Mouse (Mus musculus): Measurements from ENCODE around the gene Gm6525. TPM values are rescaled to one million over a fixed set of nuclear protein-coding genes. Genes with fewer than 3 reads are reported as not detected.

Gene Gm6525
- polyA plus RNA-seq, 1 experiment, result not detected

DNA sequence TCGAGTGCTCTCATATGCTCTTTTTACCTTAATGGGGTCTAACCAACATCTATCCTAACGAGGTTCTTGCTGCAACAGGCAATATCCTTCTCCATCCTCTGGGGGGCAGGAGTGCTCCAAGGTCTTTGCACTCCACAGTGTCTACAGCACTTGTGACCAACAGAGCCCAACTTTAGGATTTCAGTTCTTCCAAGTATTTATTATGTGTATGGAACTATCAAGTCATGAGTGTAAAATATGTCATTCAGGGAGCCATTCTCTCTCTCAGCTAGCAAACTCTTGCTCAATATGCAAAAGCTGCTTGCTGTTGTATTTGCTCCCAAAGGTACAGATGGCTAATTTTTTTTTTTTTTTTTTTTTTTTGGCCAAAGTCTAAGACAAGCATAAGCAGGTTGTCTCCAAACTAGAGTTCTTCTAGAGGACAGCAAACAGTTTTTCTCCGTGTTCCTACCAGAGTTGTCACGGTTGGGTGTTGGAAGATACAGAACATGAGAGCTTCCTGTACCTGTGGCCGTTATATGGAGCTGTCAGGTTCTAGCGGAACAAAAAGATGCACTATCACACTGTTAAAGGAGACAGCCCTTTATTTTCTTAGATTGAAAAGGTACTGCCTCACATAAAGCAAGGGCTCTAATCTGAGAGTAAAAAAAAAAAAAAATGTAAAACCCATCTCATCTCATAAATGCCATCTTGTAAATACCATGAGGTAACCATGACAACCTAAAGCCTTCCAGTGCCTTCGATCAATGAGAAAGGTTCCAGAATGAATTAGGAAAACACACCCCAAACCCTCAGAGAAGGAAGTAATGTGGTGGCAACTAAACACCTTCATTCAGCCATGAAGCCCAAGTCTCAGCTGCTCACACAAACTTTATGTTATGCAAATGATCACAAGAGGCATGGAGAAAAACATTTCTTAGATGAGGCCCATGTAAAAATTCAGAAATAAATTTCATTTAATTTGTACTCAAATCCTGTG is 1.7 kb downstream of the Gm6525 start:
- no peaks in the 10 kb centered on the region for H3K27me3 ChIP-seq (ENCODE audit: control insufficient read depth, insufficient read depth, low read length, poor library complexity, severe bottlenecking)
- H3K9ac ChIP-seq (ENCODE audit: low read depth, poor library complexity, severe bottlenecking), result no peak overlapping the region
- H3K9me3 ChIP-seq (replicated peaks; ENCODE audit: control insufficient read depth, insufficient read depth, low read length, poor library complexity, severe bottlenecking), result no peaks in the 10 kb centered on the region
- TF ChIP-seq POLR2A (IDR thresholded peaks at IDR 0.05; ENCODE audit: insufficient read depth, low read length) (no peak), CTCF (IDR thresholded peaks at IDR 0.05; ENCODE audit: low read depth, low read length) (peak; percentile 71)
- peaks cover 2% of the 10 kb centered on the region for H3K4me1 ChIP-seq (ENCODE audit: control insufficient read depth, insufficient read depth, low read length)
- no peak overlapping the region for H3K27ac ChIP-seq (ENCODE audit: insufficient read depth, low read length)
- no peak overlapping the region for H3K4me3 ChIP-seq (ENCODE audit: low read depth, low read length)
- peaks cover 8% of the 10 kb centered on the region; the same call in 1 of the 2 replicates for H3K36me3 ChIP-seq (ENCODE audit: control insufficient read depth, insufficient read depth, low read length, poor library complexity, severe bottlenecking)

- H3K4me1 ChIP-seq (ENCODE audit: control insufficient read depth, insufficient read depth, low read length), result peaks cover 3% of the 10 kb centered on the region
- H3K4me3 ChIP-seq (ENCODE audit: low read depth, low read length), result no peak overlapping the region
- no peaks in the 10 kb centered on the region for H3K9me3 ChIP-seq (replicated peaks; ENCODE audit: control insufficient read depth, insufficient read depth, low read length, poor library complexity, severe bottlenecking)
- no peak overlapping the region for H3K27ac ChIP-seq (ENCODE audit: insufficient read depth, low read length)
- H3K9ac ChIP-seq (ENCODE audit: low read depth, poor library complexity, severe bottlenecking), result no peak overlapping the region
- no peaks in the 10 kb centered on the region for H3K27me3 ChIP-seq (ENCODE audit: control insufficient read depth, insufficient read depth, low read length, poor library complexity, severe bottlenecking)
- 0 out of 2 replicates have a peak, but pooled peaks cover 5% of the 10 kb centered on the region for H3K36me3 ChIP-seq (ENCODE audit: control insufficient read depth, insufficient read depth, low read length, poor library complexity, severe bottlenecking)
- TF ChIP-seq POLR2A (IDR thresholded peaks at IDR 0.05; ENCODE audit: insufficient read depth, low read length), result no peak
Measured at GRCm38 (mm10) chr3:84177834-84178233, 3.9 kb downstream of the Gm6525 start.

DNA sequence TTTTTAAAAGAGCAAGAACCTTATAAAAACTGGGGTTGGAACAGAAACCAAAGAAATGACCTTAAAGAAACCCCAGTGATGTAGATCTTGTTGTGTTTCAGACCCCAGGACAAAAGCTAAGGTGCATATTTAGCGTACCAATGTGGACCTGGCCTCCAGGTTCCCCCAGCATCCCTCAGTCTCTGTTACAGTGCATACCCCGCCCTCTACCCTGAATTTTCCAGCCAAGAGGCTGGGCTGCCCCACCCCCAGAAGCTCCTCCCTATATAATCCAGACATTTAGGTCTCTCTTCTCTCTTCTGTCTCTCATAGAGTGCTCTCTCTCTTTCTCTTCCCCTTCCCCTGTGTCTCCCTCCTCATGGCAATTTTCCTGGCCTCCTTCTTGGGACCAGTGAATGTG is 6.4 kb downstream of the Gm6525 start:
- Histone ChIP-seq H3K9me3 (replicated peaks; ENCODE audit: control insufficient read depth, insufficient read depth, low read length, poor library complexity, severe bottlenecking) (no peaks in the 10 kb centered on the region), H3K4me1 (ENCODE audit: control insufficient read depth, insufficient read depth, low read length) (peaks cover 5% of the 10 kb centered on the region), H3K9ac (ENCODE audit: low read depth, poor library complexity, severe bottlenecking) (peak overlapping the region; percentile 4; the same call in 1 of the 2 replicates), H3K36me3 (ENCODE audit: control insufficient read depth, insufficient read depth, low read length, poor library complexity, severe bottlenecking) (0 out of 2 replicates have a peak, but pooled peaks cover 3% of the 10 kb centered on the region), H3K27me3 (ENCODE audit: control insufficient read depth, insufficient read depth, low read length, poor library complexity, severe bottlenecking) (no peaks in the 10 kb centered on the region), H3K4me3 (ENCODE audit: low read depth, low read length) (peak overlapping the region; percentile 13; the same call in 1 of the 2 replicates), H3K27ac (ENCODE audit: insufficient read depth, low read length) (peak overlapping the region; percentile 100)
- TF ChIP-seq POLR2A (IDR thresholded peaks at IDR 0.05; ENCODE audit: insufficient read depth, low read length) (no peak), EP300 (IDR thresholded peaks at IDR 0.05; ENCODE audit: insufficient read depth, low read depth, low read length) (peak; percentile 77)

DNA sequence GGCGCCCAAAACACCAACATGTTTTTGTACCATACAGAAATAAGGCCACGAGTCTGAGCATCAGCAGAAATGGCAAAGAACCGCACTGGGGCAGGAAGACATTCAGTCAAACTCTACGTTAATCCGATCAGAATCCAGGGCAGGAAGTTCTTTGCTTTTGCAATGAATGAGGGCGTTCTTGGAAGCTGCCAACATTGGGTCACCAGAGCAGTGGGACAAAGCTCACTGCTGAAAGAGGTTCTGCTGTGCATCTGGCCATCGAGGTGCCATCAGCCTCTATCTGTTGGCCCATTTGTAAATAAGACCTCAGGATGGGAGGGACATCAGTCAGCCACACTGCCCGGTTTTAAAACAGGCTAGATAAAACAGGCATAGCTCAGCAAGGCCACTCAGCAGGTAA is 7.2 kb downstream of the Gm6525 start:
- Histone ChIP-seq H3K27me3 (ENCODE audit: control insufficient read depth, insufficient read depth, low read length, poor library complexity, severe bottlenecking) (no peaks in the 10 kb centered on the region), H3K4me1 (ENCODE audit: control insufficient read depth, insufficient read depth, low read length) (peaks cover 5% of the 10 kb centered on the region), H3K36me3 (ENCODE audit: control insufficient read depth, insufficient read depth, low read length, poor library complexity, severe bottlenecking) (no peaks in the 10 kb centered on the region), H3K9me3 (replicated peaks; ENCODE audit: control insufficient read depth, insufficient read depth, low read length, poor library complexity, severe bottlenecking) (no peaks in the 10 kb centered on the region), H3K4me3 (ENCODE audit: low read depth, low read length) (peak overlapping the region; percentile 8), H3K27ac (ENCODE audit: insufficient read depth, low read length) (peak overlapping the region; percentile 100), H3K9ac (ENCODE audit: low read depth, poor library complexity, severe bottlenecking) (peak overlapping the region; percentile 4; the same call in 1 of the 2 replicates)
- TF ChIP-seq POLR2A (IDR thresholded peaks at IDR 0.05; ENCODE audit: insufficient read depth, low read length) (no peak), EP300 (IDR thresholded peaks at IDR 0.05; ENCODE audit: insufficient read depth, low read depth, low read length) (no peak), CTCF (IDR thresholded peaks at IDR 0.05; ENCODE audit: low read depth, low read length) (no peak)

GRCm38 (mm10) chr3:84181717-84182116 is 7.8 kb downstream of the Gm6525 start:
- peak overlapping the region; percentile 24; the same call in 1 of the 2 replicates for H3K4me3 ChIP-seq (ENCODE audit: low read depth, low read length)
- H3K27me3 ChIP-seq (ENCODE audit: control insufficient read depth, insufficient read depth, low read length, poor library complexity, severe bottlenecking), result no peaks in the 10 kb centered on the region
- H3K9ac ChIP-seq (ENCODE audit: low read depth, poor library complexity, severe bottlenecking), result no peak overlapping the region
- H3K4me1 ChIP-seq (ENCODE audit: control insufficient read depth, insufficient read depth, low read length), result peaks cover 5% of the 10 kb centered on the region
- peak; percentile 92 for TF ChIP-seq EP300 (IDR thresholded peaks at IDR 0.05; ENCODE audit: insufficient read depth, low read depth, low read length)
- TF ChIP-seq POLR2A (IDR thresholded peaks at IDR 0.05; ENCODE audit: insufficient read depth, low read length), result no peak
- TF ChIP-seq CTCF (IDR thresholded peaks at IDR 0.05; ENCODE audit: low read depth, low read length), result no peak
- H3K36me3 ChIP-seq (ENCODE audit: control insufficient read depth, insufficient read depth, low read length, poor library complexity, severe bottlenecking), result no peaks in the 10 kb centered on the region
- H3K27ac ChIP-seq (ENCODE audit: insufficient read depth, low read length), result peak overlapping the region; percentile 100
- H3K9me3 ChIP-seq (replicated peaks; ENCODE audit: control insufficient read depth, insufficient read depth, low read length, poor library complexity, severe bottlenecking), result no peaks in the 10 kb centered on the region

GRCm38 (mm10) chr3:84189629-84190173 is 15.8 kb downstream of the Gm6525 start:
- H3K4me3 ChIP-seq (ENCODE audit: low read depth, low read length), result peak overlapping the region; percentile 69
- H3K9me3 ChIP-seq (replicated peaks; ENCODE audit: control insufficient read depth, insufficient read depth, low read length, poor library complexity, severe bottlenecking), result no peaks in the 10 kb centered on the region
- H3K27ac ChIP-seq (ENCODE audit: insufficient read depth, low read length), result peak overlapping the region; percentile 84
- TF ChIP-seq EP300 (IDR thresholded peaks at IDR 0.05; ENCODE audit: insufficient read depth, low read depth, low read length) (peak; percentile 73), POLR2A (IDR thresholded peaks at IDR 0.05; ENCODE audit: insufficient read depth, low read length) (no peak)
- H3K9ac ChIP-seq (ENCODE audit: low read depth, poor library complexity, severe bottlenecking), result peak overlapping the region; percentile 35
- H3K27me3 ChIP-seq (ENCODE audit: control insufficient read depth, insufficient read depth, low read length, poor library complexity, severe bottlenecking), result no peaks in the 10 kb centered on the region
- H3K4me1 ChIP-seq (ENCODE audit: control insufficient read depth, insufficient read depth, low read length), result no peaks in the 10 kb centered on the region
- H3K36me3 ChIP-seq (ENCODE audit: control insufficient read depth, insufficient read depth, low read length, poor library complexity, severe bottlenecking), result no peaks in the 10 kb centered on the region

Data from ES-Bruce4 (cell line).